Mouse (Mus musculus) neural tube, postnatal 0 days (tissue): ENCODE results near the gene Agfg2. TPM values are rescaled to one million over a fixed set of nuclear protein-coding genes. Genes with fewer than 3 reads are reported as not detected.

Experiments used
- polyA plus RNA-seq: library from polyadenylated mRNA; unstranded; fragments of >200 nt; fragmentation: Nextera tagmentation; extraction: Ambion mirVana; gene quantifications from 2 replicates; pipeline ENCODE4 v1.2.1, GENCODE M21; 2015

Gene Agfg2
- 23.7 and 24.8 TPM in 2 replicates for polyA plus RNA-seq

GRCm38 (mm10) chr5:137684294-137685123 is at the start of gene Agfg2:
Gene Agfg2 (minus strand): TSS chr5:137684726.

GRCm38 (mm10) chr5:137645652-137646091 is 38.9 kb downstream of the Agfg2 start, which contains the start of gene Irs3:
Gene Irs3 (minus strand): TSS chr5:137645714.

GRCm38 (mm10) chr5:137641054-137641453 is 43.5 kb downstream of the Agfg2 start, which contains the start of gene Sap25:
Gene Sap25 (plus strand): TSS chr5:137641334.

GRCm38 (mm10) chr5:137628498-137629305 is 55.8 kb downstream of the Agfg2 start, which contains the start of the genes Fbxo24, Lrch4 and Gm20605:
Gene Fbxo24 (minus strand): TSS chr5:137629002.
Gene Lrch4 (plus strand): TSS chr5:137629121.
Gene Gm20605 (plus strand): TSS chr5:137629175.

GRCm38 (mm10) chr5:137613550-137613949 is 71.0 kb downstream of the Agfg2 start, which contains the start of gene Pcolce:
Gene Pcolce (minus strand): TSS chr5:137613784.

GRCm38 (mm10) chr5:137600619-137601364 is 83.7 kb downstream of the Agfg2 start, which contains the start of gene Mospd3:
Gene Mospd3 (minus strand): TSS chr5:137601058.

Other genes with a start within 250 kb of the Agfg2 start
- 0.14 and 0.22 TPM in 2 replicates for gene Zan, start 207.7 kb downstream of the Agfg2 start, polyA plus RNA-seq
- 85.2 and 85.8 TPM in 2 replicates for gene Pop7, start 182.2 kb downstream of the Agfg2 start, polyA plus RNA-seq
- gene Gigyf1, start 166.2 kb downstream of the Agfg2 start, polyA plus RNA-seq = 14.3 and 16.3 TPM in 2 replicates
- not detected in 2 replicates for gene Epo, start 151.5 kb downstream of the Agfg2 start, polyA plus RNA-seq
- 624 and 644 TPM in 2 replicates for gene Gnb2, start 151.2 kb downstream of the Agfg2 start, polyA plus RNA-seq
- gene Actl6b, start 131.2 kb downstream of the Agfg2 start, polyA plus RNA-seq = 159 and 196 TPM in 2 replicates
- 9.2 and 12.8 TPM in 2 replicates for gene Tfr2, start 114.9 kb downstream of the Agfg2 start, polyA plus RNA-seq
- gene Mospd3, start 83.7 kb downstream of the Agfg2 start, polyA plus RNA-seq = 95.2 and 98.7 TPM in 2 replicates
- gene Pcolce, start 70.9 kb downstream of the Agfg2 start, polyA plus RNA-seq = 52.0 and 67.0 TPM in 2 replicates
- gene Fbxo24, start 55.7 kb downstream of the Agfg2 start, polyA plus RNA-seq = 0.14 TPM in 1 of 2 replicates, not detected in the other
- 17.9 and 18.3 TPM in 2 replicates for gene Lrch4, start 55.6 kb downstream of the Agfg2 start, polyA plus RNA-seq
- gene Gm20605, start 55.6 kb downstream of the Agfg2 start, polyA plus RNA-seq = 2.6 and 5.1 TPM in 2 replicates
- 3.2 and 4.3 TPM in 2 replicates for gene Sap25, start 43.4 kb downstream of the Agfg2 start, polyA plus RNA-seq
- gene Irs3, start 39.0 kb downstream of the Agfg2 start, polyA plus RNA-seq = 0.13 and 0.28 TPM in 2 replicates
- gene Nyap1, start 56.9 kb upstream of the Agfg2 start, polyA plus RNA-seq = 26.4 and 29.9 TPM in 2 replicates
- 413 and 448 TPM in 2 replicates for gene Tsc22d4, start 61.0 kb upstream of the Agfg2 start, polyA plus RNA-seq
- 53.2 and 55.8 TPM in 2 replicates for gene Ppp1r35, start 94.1 kb upstream of the Agfg2 start, polyA plus RNA-seq
- 14.7 and 15.7 TPM in 2 replicates for gene Mepce, start 102.9 kb upstream of the Agfg2 start, polyA plus RNA-seq
- gene Zcwpw1, start 103.1 kb upstream of the Agfg2 start, polyA plus RNA-seq = 9.2 and 10.5 TPM in 2 replicates
- gene Pilra, start 151.6 kb upstream of the Agfg2 start, polyA plus RNA-seq = 0.58 and 0.71 TPM in 2 replicates
- 0.28 TPM in 1 of 2 replicates, not detected in the other for gene Pilrb1, start 173.4 kb upstream of the Agfg2 start, polyA plus RNA-seq
- gene Pilrb2, start 187.1 kb upstream of the Agfg2 start, polyA plus RNA-seq = not detected in 2 replicates
- gene Cyp3a13, start 236.9 kb upstream of the Agfg2 start, polyA plus RNA-seq = 0.05 TPM in 1 of 2 replicates, not detected in the other